Mouse (Mus musculus): ENCODE measurements around the gene Nhp2.

Gene Nhp2

DNA sequence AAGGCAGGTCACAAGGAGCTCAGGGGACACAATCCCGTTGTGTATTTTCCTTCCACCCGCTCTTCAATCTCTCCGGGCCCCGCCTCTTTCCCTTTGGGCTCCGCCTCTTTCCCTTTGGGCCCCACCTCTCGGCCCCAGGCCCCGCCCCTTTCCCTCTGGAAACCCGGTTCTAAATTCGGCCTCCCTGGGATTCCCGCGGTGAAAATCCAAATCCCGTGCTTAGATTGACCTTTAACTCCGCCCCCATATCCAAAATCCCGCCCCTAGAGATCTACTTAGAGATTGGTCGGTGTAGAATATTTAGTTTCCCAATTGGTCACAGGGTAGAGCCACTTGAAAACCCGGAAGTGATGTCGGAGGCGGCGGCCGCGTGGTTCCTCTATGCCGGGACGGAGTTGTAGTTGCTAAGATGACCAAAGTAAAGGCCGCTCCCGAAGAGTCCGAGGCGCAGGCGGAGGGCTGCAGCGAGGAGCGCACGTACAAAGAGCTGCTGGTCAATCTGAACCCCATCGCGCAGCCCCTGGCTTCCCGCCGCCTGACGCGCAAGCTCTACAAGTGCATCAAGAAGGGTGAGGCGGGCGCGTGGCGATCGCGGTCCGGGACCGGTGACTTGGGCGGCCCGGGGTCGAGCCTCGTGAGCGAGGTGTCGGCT is at the start of gene Nhp2:
Gene Nhp2 (plus strand): TSS at position 327 of the 652 bp plus-strand sequence.
- peak; percentile 91 to 92 for DNase-seq (ENCODE audit: low spot score in 2 of 2)

DNA sequence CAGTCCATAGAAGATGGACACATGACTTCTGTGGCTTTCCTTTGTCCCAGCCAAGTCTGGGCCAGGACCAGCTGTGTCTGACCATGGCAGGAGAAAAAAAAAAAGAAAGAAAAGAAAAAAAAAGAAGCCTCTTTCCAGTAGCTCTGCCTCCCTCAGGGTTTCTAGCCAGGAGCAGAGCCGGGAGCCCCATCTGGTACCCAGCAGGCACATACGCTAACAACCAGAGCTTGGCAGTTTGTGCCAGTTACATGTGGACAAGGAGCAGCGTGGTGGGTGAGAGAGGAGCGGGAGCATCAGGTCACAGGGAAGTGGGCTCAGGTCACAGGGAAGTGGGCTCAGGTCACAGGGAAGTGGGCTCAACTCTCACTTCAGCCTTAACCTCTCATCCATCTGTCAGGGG is 43.1 kb upstream of the Nhp2 start:
- DNase-seq (ENCODE audit: low spot score in 2 of 2), result no peak

DNA sequence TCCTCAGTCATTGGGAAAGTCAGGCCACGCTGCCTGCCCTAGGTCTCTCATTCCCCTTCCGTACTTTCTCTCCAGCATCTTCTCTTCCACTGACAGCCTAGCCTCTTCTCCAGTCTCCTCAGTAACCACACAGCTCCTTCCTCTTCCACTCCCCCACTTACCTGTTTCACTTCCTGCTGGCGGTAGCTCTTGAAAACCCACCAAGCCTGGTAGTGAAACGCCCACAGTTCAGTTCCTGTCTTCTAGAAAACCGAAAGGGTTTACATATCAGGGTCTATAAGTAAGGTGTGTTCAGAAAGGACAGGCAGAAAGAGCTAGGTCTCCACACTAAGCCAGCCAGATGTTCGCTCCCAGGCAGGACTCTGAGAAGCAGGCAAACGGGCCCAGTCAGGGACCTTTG is 41.9 kb upstream of the Nhp2 start:
- DNase-seq (ENCODE audit: low spot score in 2 of 2), result no peak

DNA sequence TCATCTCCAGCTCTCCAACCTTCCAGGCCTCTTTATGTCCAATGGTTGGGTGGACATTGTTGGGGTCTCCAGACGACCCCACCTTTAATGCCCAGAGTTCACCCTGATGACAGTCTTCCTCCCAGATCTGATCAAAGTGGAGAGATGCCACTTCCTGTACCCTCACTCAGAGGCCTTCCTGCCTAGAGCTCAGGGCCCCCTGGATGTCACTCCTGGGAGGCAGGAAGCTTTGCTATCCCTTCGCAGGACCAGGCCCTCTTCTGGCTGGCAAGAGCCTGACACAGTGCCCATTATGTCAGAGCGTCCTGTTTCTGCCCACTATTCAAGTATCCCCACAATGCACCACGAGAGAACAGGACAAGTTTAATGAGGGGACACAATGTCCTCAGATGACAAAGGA is 40.5 kb upstream of the Nhp2 start:
- no peak for DNase-seq (ENCODE audit: low spot score in 2 of 2)

DNA sequence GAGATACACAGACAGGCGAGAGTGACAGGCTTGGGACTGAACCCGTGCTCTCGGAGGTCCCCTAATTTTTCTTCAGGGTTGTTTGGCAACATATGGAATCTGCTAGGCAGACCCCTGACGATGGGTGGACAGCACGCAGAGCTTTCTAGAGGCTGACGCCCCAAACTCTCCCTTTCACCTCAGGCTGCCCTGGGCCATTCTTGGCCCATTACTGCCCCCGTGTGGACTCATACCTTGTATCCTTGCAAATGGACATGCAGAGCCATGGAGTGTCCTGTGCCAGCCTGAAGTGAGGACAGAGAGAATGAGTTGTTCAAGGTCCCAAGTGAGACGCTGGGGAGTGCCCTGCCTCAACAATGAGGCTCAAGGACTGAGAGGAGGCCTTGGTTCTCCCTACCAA is 36.8 kb upstream of the Nhp2 start:
- DNase-seq (ENCODE audit: low spot score in 2 of 2), result peak; percentile 79 to 91

DNA sequence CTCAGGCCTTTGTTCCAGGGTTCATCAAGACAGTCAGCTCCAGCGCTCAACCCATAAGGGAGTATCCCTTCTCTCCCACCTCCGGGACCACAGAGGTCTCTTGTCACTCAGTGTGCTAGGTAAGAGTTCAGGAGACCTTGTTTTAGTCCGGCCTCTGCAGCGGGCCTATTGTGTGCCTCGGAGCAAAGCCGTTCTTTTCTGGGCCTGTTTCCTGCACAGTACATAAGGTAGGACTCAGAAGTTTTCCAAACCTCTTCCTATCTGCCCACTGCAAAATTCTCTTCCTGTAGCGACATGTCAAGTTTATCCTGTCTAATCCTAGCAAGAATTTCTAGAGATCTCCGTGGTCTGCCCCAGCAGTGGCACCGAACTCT is 35.5 kb upstream of the Nhp2 start:
- DNase-seq (ENCODE audit: low spot score in 2 of 2), result peak in 1 of 2 experiments; percentile 72

DNA sequence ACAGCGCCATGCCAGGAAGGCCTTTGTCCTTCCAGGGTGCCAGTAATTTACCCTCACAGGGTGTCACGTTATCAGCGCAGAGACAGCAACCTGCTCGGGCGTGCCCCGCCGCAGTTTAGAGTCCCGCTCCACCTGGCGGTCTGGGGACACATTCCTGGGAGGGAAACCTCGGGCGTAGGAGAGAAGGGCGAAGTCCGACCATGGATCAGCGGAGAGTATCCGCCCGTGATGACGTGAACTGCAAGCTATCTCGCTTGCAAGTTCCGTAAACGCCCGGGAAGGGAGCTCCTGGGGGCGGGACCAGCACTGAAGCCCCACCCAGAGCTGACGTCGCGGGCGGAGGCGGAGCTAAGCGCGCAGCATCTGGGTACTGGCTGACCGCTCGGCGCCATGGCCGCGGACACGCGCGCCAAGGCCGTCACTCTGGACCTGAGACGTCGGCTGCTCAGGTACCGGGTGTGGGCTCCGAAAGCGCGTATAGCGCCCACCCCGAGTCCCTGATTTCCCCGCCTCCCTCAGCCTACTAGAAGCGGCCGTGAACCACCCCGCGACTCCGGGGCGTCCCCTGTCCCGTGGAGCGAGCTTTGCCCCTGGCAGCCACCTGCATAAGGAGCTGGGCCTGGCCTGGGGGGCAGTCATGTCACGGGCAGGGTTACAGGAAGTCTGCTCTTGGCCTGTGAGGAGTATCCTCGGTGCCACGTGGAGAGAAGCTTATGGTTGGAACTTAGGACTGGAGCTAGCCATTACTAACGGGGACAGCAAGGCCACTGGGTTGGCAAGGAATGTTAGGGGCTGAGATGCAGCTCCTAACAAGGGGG is 34.9 kb upstream of the Nhp2 start, which contains the start of gene Phykpl:
Gene Phykpl (plus strand): TSS at position 327 of the 818 bp plus-strand sequence.
- peak; percentile 97 to 98 for DNase-seq (ENCODE audit: low spot score in 2 of 2)

DNA sequence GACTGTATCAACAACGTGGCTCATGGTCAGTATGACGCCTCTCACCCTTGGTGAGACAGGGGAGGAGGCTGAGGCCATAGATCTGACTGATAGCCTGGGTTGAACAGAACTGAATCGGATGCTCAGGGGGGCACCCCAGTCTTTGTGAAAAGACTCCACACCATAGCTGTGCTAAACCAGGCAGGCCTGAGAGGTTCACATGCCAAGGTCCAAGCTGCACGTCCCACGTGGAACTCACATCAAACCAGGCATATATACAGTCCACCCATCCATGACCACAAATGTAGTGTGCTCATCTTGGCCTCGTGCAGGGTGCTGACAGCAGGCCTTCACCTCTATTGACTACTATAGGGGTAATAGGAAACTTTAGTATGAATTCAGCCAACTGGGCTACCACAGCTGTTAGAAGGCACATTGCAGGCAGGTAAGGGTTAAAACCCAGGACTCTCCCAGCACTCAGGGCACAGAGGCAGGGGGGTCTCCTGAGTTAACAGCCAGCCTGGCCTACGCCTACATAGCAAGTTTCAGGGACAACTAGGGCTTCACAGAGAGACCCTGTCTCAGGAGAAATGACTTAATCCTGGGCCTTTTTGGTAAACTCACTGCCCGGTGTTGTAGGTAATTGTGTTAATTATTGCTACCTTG is 33.8 kb upstream of the Nhp2 start:
- no peak for DNase-seq (ENCODE audit: low spot score in 2 of 2)

DNA sequence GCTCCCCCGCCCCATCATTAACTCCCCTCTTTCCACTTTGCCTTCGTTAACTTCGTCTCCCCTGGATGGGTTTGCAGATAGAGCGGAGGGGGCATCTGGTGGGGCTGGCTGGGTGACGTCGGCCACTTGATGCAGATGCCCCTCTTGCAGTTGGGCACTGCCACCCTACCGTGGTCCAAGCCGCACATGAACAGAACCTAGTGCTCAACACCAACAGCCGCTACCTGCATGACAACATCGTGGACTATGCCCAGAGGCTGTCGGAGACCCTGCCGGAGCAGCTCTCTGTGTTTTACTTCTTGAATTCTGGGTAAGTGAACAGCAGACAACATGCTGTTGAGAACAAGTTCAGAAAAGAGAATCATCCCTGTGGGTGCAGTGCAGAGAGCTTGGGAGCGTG is 33.1 kb upstream of the Nhp2 start:
- no peak for DNase-seq (ENCODE audit: low spot score in 2 of 2)

DNA sequence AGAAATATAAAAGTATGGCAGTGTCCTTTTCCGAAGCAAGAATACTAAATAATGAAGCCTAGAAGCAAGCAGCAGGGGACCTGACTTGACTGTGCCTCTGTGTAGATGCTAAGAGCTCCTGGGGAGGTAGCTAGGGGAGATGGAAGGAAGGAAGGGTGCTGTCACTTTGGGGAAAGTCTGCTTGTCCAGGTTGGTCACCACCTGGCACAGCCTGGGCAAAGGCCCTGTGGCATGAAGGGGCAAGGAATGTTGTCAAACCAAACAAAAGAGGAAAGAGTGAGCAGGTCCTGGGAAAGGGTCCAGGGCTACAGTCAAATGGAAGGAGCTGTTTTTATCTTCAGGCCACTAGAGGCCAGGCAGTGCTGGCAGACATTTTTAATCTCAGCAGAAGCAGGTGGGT is 32.5 kb upstream of the Nhp2 start:
- DNase-seq (ENCODE audit: low spot score in 2 of 2), result no peak

DNA sequence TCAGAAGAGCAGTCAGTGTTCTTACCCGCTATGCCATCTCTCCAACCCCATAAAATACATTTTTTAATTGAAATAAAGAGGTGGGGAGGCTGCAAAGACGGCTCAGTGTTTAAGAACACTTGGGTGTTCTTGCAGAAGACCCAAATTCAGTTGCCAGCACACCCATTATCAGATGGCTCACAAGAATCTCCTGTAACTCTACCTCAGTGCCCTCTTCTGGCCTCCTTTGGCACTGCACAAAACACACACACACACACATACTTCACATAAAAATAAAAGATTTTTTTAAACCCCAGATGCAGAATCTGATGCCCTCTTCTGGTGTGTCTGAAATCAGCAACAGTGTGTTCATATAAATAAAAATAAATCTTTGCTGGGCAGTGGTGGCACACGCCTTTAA is 30.7 kb upstream of the Nhp2 start:
- no peak for DNase-seq (ENCODE audit: low spot score in 2 of 2)

DNA sequence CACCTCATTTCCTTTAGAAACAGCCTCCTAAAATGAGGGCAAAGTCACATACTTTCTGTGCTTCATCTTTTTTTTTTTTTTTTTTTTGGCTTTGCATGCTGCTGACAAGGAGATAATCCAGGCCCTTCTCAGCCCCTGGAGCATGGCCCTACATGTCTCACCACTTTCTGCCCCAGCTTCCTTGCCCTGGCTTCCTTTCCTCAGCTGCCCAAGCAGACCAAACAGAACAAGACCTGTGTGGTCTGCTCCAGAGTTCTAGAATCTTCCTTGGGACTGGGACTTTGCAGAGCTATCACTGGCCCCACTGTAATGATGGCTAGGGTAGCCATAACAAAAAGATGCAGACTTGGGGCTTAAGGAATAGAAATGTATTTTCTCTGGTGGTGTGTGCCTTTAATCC is 29.5 kb upstream of the Nhp2 start:
- no peak for DNase-seq (ENCODE audit: low spot score in 2 of 2)

DNA sequence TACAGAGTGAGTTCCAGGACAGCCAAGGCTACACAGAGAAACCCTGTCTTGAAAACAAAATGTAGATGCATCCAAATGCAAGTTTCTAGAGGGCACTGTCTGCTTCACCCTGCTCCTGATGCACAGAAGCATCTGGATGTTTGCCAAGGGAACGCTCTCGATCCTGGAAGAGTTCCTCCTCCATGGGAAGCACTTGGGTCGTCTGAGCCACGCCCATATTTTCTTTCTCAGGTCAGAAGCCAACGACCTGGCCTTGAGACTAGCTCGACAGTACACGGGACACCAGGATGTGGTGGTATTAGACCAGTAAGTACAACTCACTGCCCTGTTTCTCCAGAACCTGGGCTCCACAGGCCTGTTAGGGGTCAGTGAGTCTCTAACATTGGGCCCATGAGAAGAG is 28.4 kb upstream of the Nhp2 start:
- DNase-seq (ENCODE audit: low spot score in 2 of 2), result no peak

DNA sequence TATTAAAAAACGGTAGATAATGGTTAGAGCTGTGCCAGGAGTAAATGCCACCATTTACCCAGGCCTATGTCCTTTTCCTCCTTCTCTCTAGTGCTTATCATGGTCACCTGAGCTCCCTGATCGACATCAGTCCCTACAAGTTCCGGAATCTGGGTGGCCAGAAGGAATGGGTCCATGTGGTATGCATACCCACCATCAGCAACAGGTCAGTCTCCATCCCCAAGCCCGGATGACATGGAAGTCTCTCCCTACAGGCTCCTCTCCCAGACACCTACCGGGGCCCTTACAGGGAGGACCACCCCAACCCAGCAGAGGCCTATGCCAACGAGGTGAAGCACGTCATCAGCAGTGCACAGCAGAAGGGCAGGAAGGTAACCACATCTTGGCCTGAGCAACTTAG is 27.6 kb upstream of the Nhp2 start:
- no peak for DNase-seq (ENCODE audit: low spot score in 2 of 2)

DNA sequence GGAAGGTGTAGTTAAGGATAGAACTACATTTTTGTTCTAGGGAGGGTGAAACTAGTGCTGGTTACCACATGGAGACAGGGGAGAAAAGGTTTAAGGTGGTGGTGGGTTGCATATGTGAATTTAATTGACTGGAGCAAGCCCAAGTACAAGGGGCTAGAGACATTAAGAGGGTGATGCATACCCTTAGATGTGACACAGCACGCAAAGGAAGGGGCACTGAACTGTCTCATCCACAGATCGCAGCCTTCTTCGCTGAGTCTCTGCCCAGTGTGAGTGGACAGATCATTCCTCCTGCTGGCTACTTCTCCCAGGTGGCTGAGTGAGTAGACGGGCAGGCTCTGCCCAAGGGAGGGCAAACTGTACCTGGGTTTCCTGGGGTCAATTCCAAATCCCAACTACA is 26.2 kb upstream of the Nhp2 start:
- no peak for DNase-seq (ENCODE audit: low spot score in 2 of 2)

DNA sequence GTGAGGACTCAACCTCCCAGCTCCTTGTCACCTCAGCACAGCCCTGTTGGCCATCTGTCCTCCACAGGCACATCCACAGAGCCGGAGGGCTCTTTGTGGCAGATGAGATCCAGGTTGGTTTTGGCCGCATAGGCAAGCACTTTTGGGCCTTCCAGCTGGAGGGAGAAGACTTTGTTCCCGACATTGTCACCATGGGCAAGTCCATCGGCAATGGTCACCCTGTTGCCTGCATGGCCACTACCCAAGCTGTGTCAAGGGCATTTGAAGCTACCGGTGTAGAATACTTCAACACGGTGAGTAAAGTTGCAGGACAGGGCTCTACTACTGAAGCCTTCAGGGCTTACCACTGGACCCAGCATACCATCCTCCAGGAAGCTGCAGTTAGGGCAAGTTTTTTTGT is 25.7 kb upstream of the Nhp2 start:
- DNase-seq (ENCODE audit: low spot score in 2 of 2), result no peak

DNA sequence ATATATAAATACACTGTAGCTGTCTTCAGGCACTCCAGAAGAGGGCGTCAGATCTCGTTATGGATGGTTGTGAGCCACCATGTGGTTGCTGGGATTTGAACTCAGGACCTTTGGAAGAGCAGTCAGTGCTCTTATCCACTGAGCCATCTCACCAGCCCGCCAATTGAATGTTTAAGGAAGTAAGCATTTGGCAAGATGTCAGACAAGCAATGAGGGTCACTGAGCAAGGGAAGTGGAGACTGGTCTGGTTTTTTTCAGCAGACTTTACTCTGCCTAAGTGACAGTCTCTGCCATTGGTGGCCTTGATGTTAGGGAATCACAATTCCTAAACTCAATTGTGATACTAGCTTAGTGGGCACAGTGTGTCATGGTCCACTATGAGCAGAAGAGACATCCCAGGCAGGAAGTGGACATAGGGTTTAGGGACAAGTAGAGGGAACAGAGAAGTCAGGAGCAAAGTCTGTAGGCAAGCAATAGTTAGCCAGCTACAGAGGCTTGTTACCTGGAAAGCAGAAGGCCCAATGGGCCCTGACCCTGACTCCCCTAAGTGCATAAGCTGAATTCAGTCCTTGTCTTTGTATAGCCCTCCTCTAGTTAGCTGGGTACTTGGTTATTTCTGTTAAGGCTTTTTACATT is 24.7 kb upstream of the Nhp2 start:
- no peak for DNase-seq (ENCODE audit: low spot score in 2 of 2)

DNA sequence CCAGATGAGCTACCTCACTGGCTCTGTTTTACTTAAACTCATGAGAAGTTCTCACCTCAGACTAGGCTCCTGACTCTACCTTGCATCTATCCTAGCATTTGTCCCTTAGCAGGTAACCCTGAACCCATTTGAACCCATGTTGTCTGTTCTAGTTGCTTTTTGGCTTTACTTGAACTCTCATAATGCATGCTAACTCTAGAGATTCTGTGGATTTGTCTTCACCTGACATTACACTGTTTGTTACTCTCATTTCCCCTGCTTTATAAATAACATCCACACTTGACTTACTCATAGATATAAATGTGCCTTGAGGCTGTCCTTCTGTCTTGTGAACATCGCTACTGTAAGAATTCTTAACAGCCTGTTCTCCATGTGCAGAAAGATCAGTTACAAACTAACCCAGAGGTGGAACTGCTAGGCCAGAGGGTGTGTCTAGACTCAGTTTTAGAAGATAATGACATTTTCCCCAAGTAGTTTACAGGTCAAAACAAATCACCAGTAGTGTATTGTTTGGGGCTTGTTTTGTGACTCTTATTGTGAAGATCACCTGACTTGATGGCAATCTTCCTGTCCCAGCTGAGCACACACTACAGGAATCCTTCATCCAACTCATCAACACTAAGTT is 24.0 kb upstream of the Nhp2 start:
- DNase-seq (ENCODE audit: low spot score in 2 of 2), result no peak

DNA sequence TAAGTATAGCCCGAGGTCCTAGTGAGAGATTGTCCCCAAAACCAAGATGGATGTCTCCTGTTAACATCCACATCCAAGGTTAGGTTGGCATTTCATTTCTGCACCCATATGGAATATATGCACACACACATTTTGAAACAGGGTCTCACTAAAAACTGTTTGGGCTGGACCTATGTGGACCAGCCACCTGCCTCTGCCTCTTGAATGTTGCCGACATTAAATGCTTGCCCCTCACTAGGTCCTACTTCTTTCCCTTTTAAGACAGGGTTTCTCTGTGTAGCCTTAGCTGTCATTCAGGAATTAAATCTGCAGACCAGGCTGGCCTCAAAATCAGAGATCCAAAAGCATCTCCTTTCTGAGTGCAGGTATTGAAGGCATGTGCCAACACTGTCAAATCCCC is 22.0 kb upstream of the Nhp2 start:
- no peak for DNase-seq (ENCODE audit: low spot score in 2 of 2)

DNA sequence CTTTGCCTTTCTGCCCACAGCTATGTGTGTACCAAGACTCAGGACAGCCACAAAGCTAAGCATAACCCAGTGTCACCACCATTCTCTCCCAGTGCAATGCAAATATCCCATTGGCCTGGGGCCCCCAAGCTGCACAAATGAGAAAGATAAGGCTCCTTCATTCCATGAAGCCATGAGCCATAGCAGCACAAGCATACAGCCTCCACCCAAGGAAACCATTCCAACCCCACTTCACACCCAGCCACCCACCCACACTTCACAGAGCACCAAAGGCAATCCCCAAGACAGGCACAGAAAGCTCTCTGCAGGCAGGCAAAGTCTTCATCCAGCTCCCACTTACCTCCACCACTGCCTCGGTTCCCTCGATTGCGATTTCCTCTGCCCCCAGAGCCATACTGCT is 17.3 kb upstream of the Nhp2 start:
- no peak for DNase-seq (ENCODE audit: low spot score in 2 of 2)

DNA sequence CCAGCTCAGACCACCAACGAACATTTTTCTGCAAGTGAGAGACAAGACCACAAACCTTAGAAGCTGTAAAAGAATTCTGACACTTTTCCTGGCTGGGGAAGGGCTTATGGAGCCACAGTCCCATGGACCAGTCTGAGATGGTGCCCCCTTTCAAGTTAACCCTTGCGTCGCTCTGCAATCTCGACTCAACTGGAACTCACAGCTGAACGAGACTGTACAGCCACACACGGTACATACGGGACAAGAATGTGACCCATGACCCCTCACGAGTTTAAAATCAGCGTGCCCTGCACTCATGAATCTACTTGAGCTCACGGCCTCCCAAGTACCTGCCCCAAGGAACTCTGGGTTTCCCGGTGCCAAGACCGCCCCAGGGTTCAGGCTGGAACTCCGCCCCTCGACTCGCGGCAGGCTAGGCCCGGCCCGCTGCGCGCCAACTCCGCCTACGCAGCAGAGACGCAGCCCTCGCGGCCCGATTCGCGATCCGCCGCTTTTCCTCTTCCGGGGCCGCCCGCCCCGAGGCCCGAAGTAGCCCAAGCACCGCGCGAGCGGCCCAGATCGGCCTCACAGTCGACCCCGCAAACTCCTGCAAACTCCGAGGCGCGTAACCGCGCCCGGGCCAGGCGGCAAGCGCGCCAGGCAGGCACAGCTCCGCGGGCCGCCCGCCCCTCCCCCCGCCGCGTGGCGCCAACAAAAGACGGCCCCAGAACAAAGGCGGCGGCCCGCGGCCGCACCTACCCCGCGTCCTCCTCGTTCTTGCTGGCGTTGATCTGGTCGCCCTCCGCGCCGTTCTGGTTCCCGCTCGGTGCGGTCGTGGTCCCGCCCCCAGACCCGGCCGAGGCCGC is 13.7 kb upstream of the Nhp2 start:
- peak; percentile 88 to 93 for DNase-seq (ENCODE audit: low spot score in 2 of 2)
